Mouse (Mus musculus) stomach, postnatal 0 days (tissue): ENCODE results near the gene Cma1. TPM values are rescaled to one million over a fixed set of nuclear protein-coding genes. Genes with fewer than 3 reads are reported as not detected.

ENCODE experiments used
- ATAC-seq: fragments of 200-750 bp; cut with Nextera tagmentation; 2 replicates; pipeline ENCODE4 v1.8.0; 2017; ENCODE audit not compliant: low FRiP score, low TSS enrichment
- DNase-seq: peaks from one replicate; pipeline ENCODE4 v3.0.0-alpha.2; 2016; ENCODE audit warnings: low spot score
- H3K27ac ChIP-seq: fragments of 300-500 bp; sonication (generic); replicated peaks from 2 replicates; pipeline ENCODE4 v1.5.1; 2014; ENCODE audit warnings: mild to moderate bottlenecking, control low read depth
- H3K27me3 ChIP-seq: fragments of 300-500 bp; sonication (generic); 2 replicates; pipeline ENCODE4 v1.6.1; 2014; ENCODE audit warnings: low read length; ENCODE audit not compliant: control insufficient read depth, insufficient read depth
- H3K36me3 ChIP-seq: fragments of 300-500 bp; sonication (generic); 2 replicates; pipeline ENCODE4 v1.6.1; 2014; ENCODE audit warnings: low read length, mixed read lengths; ENCODE audit not compliant: control insufficient read depth, insufficient read depth
- H3K4me1 ChIP-seq: fragments of 300-500 bp; sonication (generic); replicated peaks from 2 replicates; pipeline ENCODE4 v1.6.1; 2014; ENCODE audit warnings: antibody characterized with exemption; ENCODE audit not compliant: control insufficient read depth, insufficient read depth
- H3K4me2 ChIP-seq: fragments of 300-500 bp; sonication (generic); replicated peaks from 2 replicates; pipeline ENCODE4 v1.6.1; 2014; ENCODE audit warnings: low read depth, mild to moderate bottlenecking, control low read depth, moderate library complexity
- H3K4me3 ChIP-seq: fragments of 300-500 bp; sonication (generic); 2 replicates; pipeline ENCODE4 v1.5.1; 2014; ENCODE audit warnings: low read depth, low read length, control low read depth
- H3K9ac ChIP-seq: fragments of 300-500 bp; sonication (generic); 2 replicates; pipeline ENCODE4 v1.6.1; 2014; ENCODE audit warnings: mild to moderate bottlenecking, low read length, control low read depth, mixed read lengths
- H3K9me3 ChIP-seq: fragments of 300-500 bp; sonication (generic); 2 replicates; pipeline ENCODE4 v1.6.1; 2016; ENCODE audit warnings: low read length; ENCODE audit not compliant: control insufficient read depth
- CTCF ChIP-seq: IDR thresholded peaks from 2 replicates; pipeline ENCODE4 v1.5.1; 2016; ENCODE audit warnings: antibody characterized with exemption, low read depth, mild to moderate bottlenecking, moderate library complexity
- EP300 ChIP-seq: optimal IDR thresholded peaks from 2 replicates; pipeline ENCODE3; 2016; ENCODE audit warnings: antibody characterized with exemption
- WGBS: fragments of 180-500 bp; shearing (Covaris S2); extraction: QIAGEN DNeasy Blood & Tissue Kit; methylation state at CpG from one replicate; pipeline ENCODE4 v1.1.7; 2014; 5-methylcytosine and 5-hydroxymethylcytosine counted together
- polyA plus RNA-seq: library from polyadenylated mRNA; unstranded; fragments of >200 nt; fragmentation: Nextera tagmentation; extraction: Ambion mirVana; gene quantifications from 2 replicates; pipeline ENCODE4 v1.2.1, GENCODE M21; 2015

Gene Cma1
- polyA plus RNA-seq, 1 experiment from 2014 or later: 17.5 TPM

GRCm38 (mm10) chr14:55943601-55944000 is 874 bp downstream of the Cma1 start:
- no peaks in the 10 kb centered on the region for H3K27me3 ChIP-seq
- no peak overlapping the region for H3K9ac ChIP-seq
- H3K36me3 ChIP-seq: no peaks in the 10 kb centered on the region
- no peak for TF ChIP-seq CTCF
- no peak for TF ChIP-seq EP300
- ATAC-seq: no peak
- DNase-seq: no peak
- no peak overlapping the region for H3K4me3 ChIP-seq
- H3K9me3 ChIP-seq: no peaks in the 10 kb centered on the region
- H3K27ac ChIP-seq: no peak overlapping the region
- WGBS: 74% methylated on average over 11 of the region's 11 CpGs
- no peak overlapping the region for H3K4me2 ChIP-seq
- no peaks in the 10 kb centered on the region for H3K4me1 ChIP-seq

- Histone ChIP-seq H3K9me3 (no peaks in the 10 kb centered on the region), H3K4me1 (no peaks in the 10 kb centered on the region), H3K27me3 (no peaks in the 10 kb centered on the region), H3K4me3 (no peak overlapping the region), H3K27ac (no peak overlapping the region), H3K36me3 (no peaks in the 10 kb centered on the region), H3K9ac (no peak overlapping the region), H3K4me2 (no peak overlapping the region)
- DNase-seq (peak; percentile 11), ATAC-seq (no peak)
- 21% methylated on average over 7 of the region's 7 CpGs for WGBS
- TF ChIP-seq CTCF (peak; percentile 47), EP300 (no peak)
These were observed 4.2 kb downstream of the Cma1 start for GRCm38 (mm10) chr14:55940070-55940800.

GRCm38 (mm10) chr14:55933586-55933985 is 10.9 kb downstream of the Cma1 start:
- peak; percentile 72 for ATAC-seq
- no peaks in the 10 kb centered on the region for H3K36me3 ChIP-seq
- H3K27me3 ChIP-seq: no peaks in the 10 kb centered on the region
- no peaks in the 10 kb centered on the region for H3K9me3 ChIP-seq
- H3K9ac ChIP-seq: no peak overlapping the region
- 27% methylated on average over 7 of the region's 7 CpGs for WGBS
- H3K4me1 ChIP-seq: no peaks in the 10 kb centered on the region
- H3K27ac ChIP-seq: no peak overlapping the region
- no peak overlapping the region for H3K4me2 ChIP-seq
- DNase-seq: peak; percentile 18
- TF ChIP-seq EP300: no peak
- TF ChIP-seq CTCF: no peak
- H3K4me3 ChIP-seq: no peak overlapping the region

- no peak overlapping the region for H3K4me2 ChIP-seq
- no peaks in the 10 kb centered on the region for H3K36me3 ChIP-seq
- H3K27me3 ChIP-seq: no peaks in the 10 kb centered on the region
- 60% methylated on average over 12 of the region's 12 CpGs for WGBS
- ATAC-seq (no peak), DNase-seq (no peak)
- no peak overlapping the region for H3K27ac ChIP-seq
- no peak for TF ChIP-seq EP300
- no peak for TF ChIP-seq CTCF
- H3K9ac ChIP-seq: no peak overlapping the region
- no peaks in the 10 kb centered on the region for H3K4me1 ChIP-seq
- no peaks in the 10 kb centered on the region for H3K9me3 ChIP-seq
- H3K4me3 ChIP-seq: no peak overlapping the region
These were observed 15.0 kb downstream of the Cma1 start for GRCm38 (mm10) chr14:55929263-55929997.

- H3K9ac ChIP-seq: no peak overlapping the region
- no peaks in the 10 kb centered on the region for H3K27me3 ChIP-seq
- H3K9me3 ChIP-seq: no peaks in the 10 kb centered on the region
- no peaks in the 10 kb centered on the region for H3K36me3 ChIP-seq
- no peaks in the 10 kb centered on the region for H3K4me1 ChIP-seq
- DNase-seq (no peak), ATAC-seq (no peak)
- H3K27ac ChIP-seq: no peak overlapping the region
- H3K4me3 ChIP-seq: no peak overlapping the region
- 83% methylated on average over 4 of the region's 4 CpGs for WGBS
- TF ChIP-seq EP300 (no peak), CTCF (no peak)
- H3K4me2 ChIP-seq: no peak overlapping the region
These were observed 17.6 kb downstream of the Cma1 start for GRCm38 (mm10) chr14:55926847-55927246.
